Mouse (Mus musculus) urinary bladder, postnatal 36 days (tissue): ENCODE measurements around the gene Cyth3.

Experiments
- DNase-seq, 2 experiments: peaks; one replicate each; pipeline ENCODE4 v3.0.0; 2022; ENCODE audit warnings: low spot score in 2 of 2, mixed read lengths in 1 of 2

The Cyth3 gene

GRCm38 (mm10) chr5:143634550-143635112 is 12.4 kb downstream of the Cyth3 start:
- no peak for DNase-seq

- no peak for DNase-seq
These were observed 13.1 kb downstream of the Cyth3 start for GRCm38 (mm10) chr5:143635358-143635757.

DNA sequence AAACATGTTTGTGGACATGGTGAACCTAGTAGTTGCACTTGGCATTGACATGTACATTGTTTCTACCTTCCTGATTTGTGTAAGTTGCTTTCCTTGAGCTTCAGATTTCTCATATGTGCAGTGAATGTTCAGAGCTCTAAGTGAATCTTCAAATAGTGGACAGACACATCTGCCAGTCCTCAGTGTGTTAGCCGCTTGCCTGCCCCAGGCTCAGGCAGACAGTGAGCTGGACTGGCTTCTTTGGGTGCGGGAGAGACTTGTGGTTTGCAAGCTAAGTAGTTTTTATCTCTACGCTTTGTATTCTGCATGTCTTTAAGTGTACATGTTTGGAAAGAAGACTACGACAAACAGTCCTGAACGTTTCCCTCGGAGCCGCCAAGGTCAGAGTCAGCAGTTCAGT is 13.9 kb downstream of the Cyth3 start:
- DNase-seq: no peak

- DNase-seq: no peak
These were observed 15.7 kb downstream of the Cyth3 start for GRCm38 (mm10) chr5:143637832-143638420.

DNA sequence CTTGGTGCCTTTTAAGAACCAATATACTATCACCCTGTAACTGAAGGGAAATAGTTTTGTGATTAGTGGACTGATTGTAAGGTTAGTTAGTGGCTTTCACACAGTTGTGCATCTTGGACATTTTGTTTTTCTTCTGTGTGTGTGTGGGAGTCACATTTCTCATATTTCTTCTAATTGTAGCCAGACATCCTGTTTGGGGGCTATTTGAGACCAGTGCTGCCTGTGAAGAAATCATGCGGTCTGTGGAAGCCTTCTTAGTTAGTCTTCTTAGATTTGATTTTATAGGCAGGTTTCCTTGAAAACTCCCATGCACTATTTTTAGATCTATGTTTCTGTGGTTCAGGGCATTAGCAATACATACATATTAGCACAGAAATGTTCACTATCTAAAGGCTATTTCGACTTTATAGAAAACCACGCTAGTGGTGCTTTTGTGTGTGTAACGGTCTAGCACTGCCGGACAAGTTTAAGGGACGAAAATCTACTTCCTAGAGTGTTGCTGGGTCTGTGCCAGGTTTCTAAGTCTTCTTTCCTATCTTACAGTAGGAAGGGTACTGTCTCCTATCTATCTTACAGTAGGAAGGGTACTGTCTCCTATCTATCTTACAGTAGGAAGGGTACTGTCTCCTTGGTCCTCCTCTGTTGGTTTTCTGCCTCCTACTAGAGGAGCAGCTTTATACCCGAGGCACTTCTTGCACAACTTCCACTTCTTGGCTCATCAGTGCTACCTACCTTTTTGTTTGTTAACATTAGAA is 16.4 kb downstream of the Cyth3 start:
- DNase-seq: no peak

- no peak for DNase-seq
These were observed 17.1 kb downstream of the Cyth3 start for GRCm38 (mm10) chr5:143639329-143639728.

DNA sequence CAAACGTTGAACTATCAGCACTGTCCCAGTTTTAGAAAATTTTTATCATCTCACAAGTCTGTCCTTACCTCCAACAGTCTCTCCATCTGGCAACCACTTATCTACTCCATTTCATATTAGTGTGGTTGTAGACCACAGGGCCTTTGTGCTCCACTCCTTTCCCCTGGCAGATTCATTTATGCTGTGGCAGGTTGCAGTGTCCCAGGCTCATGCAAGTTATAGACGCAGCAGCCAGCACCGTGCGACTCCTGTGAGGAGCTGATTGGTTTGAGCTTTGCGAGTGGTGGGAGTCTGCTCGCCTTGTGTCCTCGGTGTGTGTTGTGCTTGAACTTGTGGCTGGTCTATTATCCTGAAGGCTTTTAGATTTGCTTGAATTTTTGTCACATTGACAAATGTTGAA is 17.6 kb downstream of the Cyth3 start:
- DNase-seq: no peak

DNA sequence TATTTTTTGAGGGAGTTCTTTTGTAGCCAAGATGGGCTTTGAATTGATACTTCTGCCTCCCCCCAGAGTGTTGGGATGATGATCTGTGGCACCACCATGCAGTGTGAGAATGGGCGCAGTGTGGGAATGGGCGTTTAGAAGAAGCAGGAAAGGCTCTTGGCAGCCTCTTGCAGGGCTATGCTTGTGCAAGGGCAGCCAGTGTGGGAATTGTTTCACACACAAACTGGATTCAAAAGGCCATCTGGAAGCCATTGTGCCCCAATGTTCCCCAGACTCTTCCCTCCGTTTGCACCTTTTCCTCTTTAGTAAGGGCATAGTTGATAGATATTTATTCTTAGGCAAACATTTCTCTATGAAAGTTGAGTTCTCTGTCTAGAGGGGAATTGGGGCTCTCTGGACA is 19.3 kb downstream of the Cyth3 start:
- no peak for DNase-seq

DNA sequence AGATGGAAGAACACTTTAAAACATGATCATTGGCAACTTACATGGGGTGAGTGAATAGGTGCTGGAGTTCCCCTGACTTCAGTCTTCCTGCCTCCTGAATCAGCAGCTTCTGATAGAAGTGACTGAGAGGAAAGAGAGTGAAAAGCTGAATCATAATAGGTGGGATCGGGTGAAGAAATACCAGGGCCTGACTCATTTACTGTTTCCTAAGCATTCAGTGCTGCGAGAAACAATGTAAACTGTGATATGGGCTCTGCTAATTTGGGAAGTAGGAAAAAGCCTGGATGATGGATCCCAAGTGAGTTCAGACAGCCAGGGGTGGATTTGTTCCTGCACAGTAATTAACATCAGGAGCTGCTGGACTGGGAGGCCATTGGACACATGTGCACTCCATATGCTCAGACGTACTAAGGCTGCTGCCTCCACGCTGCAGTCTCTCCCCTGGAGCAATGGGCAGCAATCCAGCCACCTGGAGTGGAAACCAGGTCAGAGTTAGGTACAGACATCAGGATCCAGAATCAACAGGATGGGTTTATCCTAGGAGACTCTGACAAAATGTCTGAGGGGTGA is 20.1 kb downstream of the Cyth3 start:
- DNase-seq: no peak

DNA sequence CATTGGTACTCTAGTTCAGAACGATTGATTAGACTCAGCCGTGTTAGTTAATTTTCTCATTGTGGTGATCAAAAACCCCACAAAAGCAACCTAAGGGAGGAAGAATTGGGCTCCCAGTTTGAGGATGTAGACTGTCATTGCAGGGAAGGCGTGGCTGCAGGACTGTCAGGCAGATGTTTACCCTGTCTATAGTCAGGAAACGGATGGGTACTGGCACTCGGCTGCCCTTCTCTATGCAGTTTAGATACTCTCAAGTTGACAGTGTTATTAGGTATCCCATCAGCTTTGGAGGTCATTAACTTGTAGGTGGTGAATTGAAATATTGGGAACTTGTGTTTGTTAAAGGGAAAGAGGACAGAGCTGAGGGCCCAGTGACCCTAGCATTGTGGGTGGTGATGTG is 23.7 kb downstream of the Cyth3 start:
- no peak for DNase-seq

DNA sequence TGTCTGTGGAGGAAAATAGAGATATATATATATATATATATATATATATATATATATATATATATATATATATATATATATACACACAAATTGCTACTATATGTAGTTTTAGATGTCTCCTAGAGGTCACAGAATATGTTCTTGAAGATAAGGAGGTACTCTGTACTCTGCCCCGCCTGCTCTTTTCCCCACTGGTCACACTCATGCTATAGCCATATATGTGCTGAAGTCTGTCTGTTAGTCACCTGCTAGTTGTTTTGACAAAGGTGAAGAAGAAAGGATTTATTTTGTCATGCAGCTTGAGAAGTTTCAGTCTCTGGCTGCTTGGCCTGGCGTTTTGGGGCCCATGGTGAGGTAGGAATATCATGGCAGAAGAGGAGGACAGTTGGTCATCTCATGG is 25.2 kb downstream of the Cyth3 start:
- DNase-seq: no peak

GRCm38 (mm10) chr5:143648058-143648457 is 25.8 kb downstream of the Cyth3 start:
- no peak for DNase-seq

DNA sequence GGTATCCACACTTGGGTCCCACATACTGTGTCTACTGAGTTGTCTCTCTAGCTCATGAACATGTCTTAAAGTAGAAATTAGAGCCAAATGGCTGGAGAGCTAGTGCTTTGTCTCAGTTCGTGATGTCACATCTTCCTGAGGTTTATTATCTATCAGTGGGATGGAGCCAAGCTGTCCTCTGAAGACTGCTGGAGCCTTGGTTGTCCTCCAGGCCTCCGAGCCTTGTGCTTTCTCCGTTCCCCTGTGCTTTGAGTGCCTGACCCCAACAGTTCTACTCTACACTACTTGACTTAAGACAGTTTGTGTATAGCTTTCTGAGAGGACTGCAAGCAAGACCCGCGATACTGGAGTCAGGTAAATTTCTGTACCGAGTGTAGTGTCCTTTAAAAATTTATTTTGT is 26.9 kb downstream of the Cyth3 start:
- no peak for DNase-seq

GRCm38 (mm10) chr5:143651855-143652631 is 29.8 kb downstream of the Cyth3 start:
- DNase-seq: no peak

DNA sequence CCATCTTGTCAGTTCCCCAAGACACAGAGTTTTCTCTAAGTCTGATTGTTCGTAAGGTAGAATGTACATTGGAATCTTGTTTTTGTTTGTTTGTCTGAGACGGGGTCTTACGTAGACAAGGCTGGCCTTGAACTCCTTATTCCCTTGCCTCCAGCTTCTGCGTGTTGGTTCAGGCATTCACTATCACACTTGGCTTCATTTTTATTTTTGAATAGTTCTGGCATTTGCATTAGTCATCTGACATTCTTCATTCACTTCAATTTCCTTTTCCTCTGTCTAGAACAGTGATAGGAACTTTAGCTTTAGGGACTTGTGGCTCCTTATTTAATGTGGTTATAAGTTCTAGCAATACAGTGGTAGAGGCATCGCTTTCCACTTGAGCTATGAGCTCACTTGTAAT is 31.2 kb downstream of the Cyth3 start:
- DNase-seq: no peak

DNA sequence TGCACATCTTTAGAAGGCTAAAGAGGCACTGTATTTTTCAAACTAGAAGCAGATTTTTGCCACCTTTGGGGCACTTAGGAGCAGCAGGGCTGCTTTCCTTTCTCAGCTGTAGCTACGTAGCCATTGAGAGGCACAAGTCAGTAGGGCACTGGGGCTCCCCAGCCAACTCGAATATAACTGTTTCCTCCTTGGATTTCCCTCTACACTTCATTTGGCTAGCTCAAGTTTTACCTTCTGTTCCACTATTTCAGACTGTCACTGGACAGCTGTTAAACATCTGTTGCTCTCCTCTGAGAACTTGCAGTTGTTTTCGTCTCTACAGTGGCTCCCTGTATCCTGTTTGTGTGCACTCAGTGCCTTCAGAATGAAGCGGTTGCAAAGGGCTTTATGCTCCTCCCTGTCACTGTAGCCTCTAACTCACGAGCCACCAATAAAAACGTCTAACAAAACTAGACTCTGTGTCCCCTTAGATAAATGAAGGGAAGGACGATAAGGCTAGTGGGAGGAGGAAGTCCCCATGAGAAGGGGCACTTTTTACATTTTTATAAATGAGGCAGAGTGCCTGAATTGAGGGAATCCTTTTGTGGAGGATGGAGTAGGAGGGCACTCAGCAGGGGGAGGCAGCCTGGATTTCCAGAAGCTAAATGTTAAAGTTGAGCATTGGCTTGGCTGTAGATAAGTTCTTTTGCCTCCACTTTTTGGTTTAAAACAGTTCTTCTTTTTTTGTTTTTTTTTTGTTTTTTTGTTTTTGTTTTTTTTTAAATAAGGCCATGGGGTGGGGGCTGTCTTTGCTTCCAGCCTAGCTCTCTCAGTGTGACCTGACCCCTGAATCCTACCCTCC is 32.6 kb downstream of the Cyth3 start:
- no peak for DNase-seq

DNA sequence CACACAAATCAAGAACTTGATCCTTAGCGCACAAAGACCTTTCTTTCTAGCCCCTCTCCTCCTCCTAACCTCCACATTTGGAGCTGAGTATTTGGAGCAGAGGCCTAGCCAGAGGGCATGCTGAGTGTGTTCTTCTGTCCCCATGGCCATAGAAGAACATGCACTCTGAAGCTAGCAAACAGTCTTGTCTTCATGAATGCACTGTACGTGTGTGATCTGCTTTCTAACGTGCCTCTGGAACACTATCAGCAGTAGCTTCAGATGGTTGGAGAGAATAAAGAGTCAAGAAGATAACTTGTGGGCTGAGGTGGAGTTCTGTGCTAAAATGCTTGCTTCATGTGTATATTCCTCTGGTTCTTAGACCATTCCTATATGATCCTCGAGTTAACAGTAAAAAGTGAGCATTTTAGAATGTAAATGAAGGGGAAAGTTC is 33.3 kb downstream of the Cyth3 start:
- no peak for DNase-seq

DNA sequence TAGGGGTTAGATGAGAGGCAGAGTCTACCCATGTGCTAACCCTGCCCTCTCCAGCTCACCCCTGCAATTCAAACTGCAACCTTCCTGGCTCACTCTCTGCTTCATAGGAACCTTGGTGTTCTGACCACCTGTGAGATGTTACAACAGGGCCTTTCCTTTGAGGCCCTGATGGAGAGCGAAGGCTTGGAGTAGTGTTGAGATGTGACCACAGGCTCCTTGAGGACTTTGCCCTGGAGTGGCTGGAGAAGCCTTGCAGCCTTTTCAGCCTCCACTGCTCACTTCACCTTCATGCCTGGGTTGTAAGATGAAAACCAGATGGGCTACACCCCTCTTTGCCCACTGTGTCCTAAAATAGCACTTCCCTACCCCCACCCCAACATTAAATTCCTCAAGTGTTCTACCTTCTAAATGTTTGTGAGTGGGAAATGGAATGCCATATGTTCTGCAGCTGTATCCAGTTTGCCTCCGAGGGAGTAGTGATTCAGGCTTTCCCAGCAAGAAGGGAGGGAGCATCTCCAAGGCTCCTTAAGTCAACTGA is 34.5 kb downstream of the Cyth3 start:
- DNase-seq: no peak

- DNase-seq: no peak
These were observed 36.8 kb downstream of the Cyth3 start for GRCm38 (mm10) chr5:143659021-143659523.

- DNase-seq: no peak
These were observed 40.9 kb downstream of the Cyth3 start for GRCm38 (mm10) chr5:143663074-143663687.
